Mouse (Mus musculus) R1 (cell line): ENCODE measurements around the gene Prkag2.
"Not testable (repeated sequence)": the region's sequence is repeated elsewhere in the genome, so short reads cannot be mapped to it uniquely, and the experiment has no call there.

Experiments used
- DNase-seq: peaks from one replicate; pipeline ENCODE4 v3.0.0-alpha.2; 2018; ENCODE audit warnings: low read depth, low spot score

Prkag2 gene

DNA sequence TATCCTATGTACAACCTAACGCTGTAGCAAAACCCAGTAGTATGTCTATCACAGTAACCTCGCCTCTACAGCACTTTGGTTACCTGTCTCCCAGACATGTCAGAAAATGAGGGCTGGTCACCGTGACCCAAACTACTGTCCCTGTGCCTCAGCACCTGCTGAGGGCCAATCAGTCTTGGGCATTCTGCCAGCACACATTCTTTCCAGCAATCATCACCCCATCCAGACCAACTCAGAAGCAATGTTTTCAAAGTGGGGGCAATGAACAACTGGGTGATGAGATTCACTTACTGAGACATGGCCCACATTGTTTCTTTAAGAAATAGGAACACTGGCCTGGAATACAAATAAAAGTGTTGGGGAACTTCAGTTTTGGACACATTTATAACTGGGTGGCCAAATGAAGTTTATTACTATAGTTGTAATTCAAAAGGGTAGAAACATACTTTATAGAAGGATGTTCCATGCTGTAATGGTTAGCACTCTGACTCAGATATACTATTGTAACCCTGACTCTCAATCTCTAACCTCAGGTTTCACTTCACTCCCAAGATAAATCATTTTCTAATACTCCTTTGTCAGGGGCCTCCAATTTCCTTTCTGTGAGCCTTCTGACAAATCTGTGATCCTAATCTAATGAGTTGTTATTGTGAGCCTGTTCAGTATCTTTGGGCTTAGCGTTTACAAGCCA, 274.9 kb downstream of the Prkag2 start:
- no peak for DNase-seq

GRCm38 (mm10) chr5:24823864-24824405, 276.5 kb downstream of the Prkag2 start:
- no peak for DNase-seq

DNA sequence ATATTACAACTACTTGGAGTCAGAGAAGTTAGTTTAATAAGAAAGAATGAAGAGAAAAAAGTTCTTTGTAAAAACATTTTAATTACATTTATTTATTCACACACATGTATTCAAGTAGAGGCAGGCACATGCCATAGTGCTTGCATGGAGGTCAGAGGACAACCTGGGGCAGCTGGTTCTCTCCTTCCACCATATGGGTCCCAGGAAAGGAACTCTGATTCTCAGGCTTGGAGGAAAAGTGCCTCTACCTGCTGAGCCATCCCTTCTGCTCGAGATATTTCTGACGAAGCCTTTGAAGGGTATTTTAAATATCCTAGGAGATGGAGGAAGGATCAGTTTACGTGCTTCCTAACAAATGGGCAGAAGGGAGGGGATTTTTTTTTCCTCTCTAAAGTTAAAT, 277.7 kb downstream of the Prkag2 start:
- no peak for DNase-seq

GRCm38 (mm10) chr5:24822231-24822630, 278.2 kb downstream of the Prkag2 start:
- DNase-seq: not testable (repeated sequence)

DNA sequence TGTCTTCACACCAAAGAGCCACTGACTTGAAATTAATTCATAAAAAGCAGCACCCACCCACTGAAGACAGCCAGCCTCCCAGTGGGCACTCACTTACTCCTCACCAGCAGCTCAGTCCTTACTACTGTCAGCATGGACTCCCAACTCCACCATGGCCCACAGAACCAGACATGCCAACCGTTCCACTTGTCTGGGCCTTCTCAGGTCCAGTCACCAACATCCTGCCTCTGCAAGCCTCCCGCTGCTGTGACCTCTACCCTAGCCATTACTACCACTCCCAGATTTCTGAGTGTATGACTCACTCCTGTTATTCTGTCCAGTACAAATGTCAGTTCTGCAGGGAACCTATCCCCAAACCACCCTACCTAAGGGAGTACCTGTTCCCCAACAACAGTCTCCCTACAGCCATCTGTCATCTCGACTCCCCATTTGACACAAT, 279.0 kb downstream of the Prkag2 start:
- DNase-seq: peak; percentile 46

DNA sequence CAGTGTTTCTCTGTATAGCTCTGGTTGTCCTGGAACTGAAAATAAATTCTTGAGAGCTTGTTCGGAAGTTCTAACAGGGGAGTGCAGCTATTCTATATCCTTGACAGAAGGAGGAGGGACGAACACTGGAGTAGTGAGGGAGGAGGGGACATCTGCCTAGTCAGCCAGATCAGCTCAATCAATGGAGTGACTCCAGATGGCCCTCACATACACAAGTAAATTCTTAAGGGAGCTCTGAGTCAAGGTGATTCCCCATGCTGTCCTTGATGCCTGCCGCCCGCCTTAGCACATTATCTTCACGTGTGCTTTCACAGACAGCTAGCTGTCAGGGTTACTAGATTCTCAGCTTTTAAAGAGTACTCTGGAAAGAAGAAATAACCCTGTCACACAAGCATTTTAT, 279.8 kb downstream of the Prkag2 start:
- DNase-seq: peak; percentile 15

GRCm38 (mm10) chr5:24817191-24817590, 283.3 kb downstream of the Prkag2 start:
- peak; percentile 69 for DNase-seq

DNA sequence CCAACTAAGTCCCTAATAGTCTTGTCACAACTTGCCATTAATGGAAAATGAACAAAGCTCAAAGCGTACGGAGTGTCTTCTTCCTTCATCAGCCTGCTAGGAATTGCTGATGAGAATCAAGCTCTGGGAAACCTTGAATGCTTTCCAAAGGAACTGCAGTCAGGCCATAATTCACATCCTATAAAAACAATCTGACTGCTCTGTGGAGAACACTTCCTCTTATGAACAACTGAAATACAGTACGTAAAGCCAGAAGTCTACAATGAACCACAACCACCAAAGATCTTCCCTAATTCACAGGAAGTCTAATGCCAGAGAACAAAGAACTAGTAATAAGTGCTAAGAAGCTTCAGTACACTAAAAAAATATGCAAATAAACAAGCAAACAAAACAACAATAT, 286.5 kb downstream of the Prkag2 start:
- DNase-seq: no peak

DNA sequence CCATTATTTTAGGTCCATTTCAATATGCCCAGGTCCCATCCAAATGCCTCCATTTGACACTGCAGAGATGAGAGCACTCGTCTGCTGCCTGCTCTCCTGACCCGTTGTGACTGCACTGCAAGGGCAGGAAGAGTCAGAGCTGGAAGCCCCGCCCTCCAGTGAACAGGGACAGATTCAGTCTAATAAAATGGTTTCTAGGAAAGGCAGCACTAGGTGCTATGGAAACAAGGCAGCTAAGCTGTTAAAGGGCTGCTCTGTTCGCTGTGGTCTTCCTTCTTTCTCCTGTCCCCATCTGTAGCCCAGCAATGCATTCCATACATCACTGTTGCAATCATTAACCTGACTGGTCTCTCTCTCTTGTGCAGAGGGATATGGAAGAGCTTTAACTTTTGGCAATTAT, 287.4 kb downstream of the Prkag2 start:
- no peak for DNase-seq
